Mouse (Mus musculus) heart, adult 9 months (tissue): ENCODE data around the gene Prrt3.

Experiments
- DNase-seq, 2 experiments: peaks; one replicate each; pipeline ENCODE4 v3.0.0; 2022; ENCODE audit warnings: low spot score in 2 of 2

Prrt3 gene

DNA sequence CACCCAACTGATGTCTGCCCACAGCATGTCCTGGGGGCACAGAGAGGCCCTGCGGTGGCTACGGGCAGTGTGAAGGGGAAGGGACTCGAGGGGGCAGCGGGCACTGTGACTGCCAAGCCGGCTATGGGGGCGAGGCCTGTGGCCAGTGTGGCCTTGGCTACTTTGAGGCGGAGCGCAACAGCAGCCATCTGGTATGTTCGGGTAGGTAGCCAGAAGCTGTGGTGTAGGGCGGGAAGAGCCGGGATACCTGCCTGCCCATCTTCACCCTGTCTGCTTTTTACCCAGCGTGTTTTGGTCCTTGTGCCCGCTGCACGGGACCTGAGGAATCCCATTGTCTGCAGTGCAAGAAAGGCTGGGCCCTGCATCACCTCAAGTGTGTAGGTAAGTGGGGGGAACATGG lies 12.3 kb downstream of the Prrt3 start:
- no peak for DNase-seq

DNA sequence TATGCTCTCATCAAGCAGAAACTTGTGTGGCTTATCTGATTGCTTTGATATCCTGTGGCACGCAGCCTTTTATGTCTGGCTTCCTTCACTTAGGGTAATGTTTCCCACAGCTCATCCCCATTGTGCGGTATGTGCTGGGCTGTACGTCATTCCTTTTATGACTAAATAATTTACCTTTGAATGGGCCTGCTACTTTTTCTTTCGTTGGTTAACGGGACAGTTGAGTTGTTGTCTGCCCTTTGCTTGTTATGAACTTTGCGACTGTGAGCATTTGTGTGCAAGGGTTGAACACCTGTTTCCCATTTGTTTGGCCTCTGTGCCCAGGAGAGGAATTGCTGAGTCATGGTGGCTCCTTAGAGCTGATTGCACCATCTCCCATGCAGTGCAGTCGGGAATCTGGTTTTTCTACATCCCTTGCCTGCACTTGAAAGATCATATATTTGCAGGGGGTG lies 14.6 kb downstream of the Prrt3 start:
- DNase-seq, result no peak

DNA sequence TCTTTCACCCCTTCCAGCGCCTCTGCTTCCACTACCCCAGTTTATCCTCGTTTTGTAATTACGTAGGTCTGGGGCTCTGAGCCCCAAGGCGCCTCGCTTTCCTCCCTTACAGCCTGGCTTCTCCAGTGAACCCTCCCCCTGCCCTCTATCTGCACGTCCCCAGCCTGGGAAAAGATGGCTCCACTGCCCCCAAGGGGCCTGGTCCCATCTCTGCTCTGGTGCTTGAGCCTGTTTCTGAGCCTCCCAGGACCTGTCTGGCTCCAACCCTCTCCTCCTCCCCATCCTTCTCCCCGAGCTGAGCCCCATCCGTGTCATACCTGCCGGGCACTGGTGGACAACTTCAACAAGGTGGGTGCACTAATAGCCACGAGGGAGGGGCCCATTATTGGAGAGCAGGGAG lies 18.0 kb downstream of the Prrt3 start:
- peak; percentile 27 to 46 for DNase-seq

DNA sequence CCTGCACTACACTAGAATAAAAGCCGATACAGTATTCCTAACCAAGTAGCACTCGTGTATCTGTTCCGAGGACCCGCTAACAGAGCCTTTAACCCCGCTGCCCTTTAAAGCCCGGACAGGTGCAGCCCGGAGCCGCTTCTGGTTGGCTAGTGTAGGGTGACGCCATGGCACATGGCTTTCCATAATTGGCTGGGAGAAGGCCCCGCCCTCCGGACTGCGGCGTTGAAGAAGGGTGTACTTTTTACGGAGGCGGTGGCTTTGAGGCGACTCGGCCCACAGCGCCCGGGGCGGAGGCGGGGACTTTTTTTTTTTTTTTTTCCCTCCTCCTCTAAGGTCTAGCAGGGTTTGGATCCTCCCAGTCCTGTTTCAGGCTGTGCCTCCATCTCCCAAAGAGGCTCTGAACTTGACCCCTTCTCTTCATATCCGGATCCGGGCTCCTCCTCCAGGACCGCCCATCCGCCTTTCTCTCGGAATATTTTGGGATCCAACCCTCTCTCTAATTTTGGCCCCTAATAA lies 18.6 kb downstream of the Prrt3 start, which contains the start of gene Creld1:
Gene Creld1, plus strand, starts transcription at position 198 of the 516 bp plus-strand sequence.
- peak; percentile 96 to 97 for DNase-seq

DNA sequence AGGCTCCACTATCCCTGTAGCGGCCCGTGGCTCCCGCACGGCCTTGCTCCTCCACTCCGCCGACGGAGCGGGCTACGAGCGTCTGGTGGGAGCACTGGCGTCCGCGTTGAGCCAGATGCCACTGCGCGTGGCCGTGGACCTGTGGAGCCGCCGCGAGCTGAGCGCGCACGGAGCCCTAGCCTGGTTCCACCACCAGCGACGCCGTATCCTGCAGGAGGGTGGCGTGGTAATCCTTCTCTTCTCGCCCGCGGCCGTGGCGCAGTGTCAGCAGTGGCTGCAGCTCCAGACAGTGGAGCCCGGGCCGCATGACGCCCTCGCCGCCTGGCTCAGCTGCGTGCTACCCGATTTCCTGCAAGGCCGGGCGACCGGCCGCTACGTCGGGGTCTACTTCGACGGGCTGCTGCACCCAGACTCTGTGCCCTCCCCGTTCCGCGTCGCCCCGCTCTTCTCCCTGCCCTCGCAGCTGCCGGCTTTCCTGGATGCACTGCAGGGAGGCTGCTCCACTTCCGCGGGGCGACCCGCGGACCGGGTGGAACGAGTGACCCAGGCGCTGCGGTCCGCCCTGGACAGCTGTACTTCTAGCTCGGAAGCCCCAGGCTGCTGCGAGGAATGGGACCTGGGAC lies 19.1 kb downstream of the Prrt3 start:
- DNase-seq, result peak; percentile 30 to 33

DNA sequence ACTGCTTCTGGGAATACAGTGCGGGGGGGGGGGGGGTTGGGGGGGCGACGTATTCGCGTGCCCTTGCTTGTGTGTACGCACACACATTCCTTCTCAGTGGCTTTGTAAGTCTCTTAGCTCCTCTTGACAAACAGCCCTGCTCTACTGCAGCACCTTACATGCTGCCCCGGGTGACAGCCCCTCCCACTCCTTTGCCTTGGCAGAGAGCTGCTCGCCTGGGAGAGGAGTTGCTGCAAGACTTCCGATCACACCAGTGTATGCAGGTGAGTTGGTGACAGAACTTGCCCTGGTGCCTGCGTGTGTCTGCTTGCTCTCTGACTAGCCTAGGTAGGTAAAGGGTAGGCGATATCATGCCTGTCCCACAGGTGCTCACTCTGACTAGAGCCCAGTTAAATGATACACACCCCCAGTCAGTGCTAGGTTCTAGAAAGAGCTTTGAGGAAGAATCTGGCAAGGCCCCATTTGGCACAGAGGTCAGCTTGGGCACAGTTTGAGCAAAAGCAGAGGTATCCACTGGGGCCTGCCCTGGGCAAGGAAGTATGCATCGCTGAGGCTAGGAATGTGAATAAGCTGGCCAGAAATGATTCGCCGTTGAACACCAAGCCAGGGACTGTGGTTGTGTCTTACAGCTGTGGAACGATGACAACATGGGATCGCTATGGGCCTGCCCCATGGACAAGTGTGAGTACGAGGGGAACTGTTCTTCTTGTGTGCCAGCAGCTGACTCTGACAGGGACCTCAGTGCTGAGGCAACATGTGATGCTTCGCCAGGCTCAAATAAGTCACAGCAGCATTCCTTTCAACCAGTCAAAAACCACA lies 21.0 kb downstream of the Prrt3 start:
- peak; percentile 23 to 35 for DNase-seq

DNA sequence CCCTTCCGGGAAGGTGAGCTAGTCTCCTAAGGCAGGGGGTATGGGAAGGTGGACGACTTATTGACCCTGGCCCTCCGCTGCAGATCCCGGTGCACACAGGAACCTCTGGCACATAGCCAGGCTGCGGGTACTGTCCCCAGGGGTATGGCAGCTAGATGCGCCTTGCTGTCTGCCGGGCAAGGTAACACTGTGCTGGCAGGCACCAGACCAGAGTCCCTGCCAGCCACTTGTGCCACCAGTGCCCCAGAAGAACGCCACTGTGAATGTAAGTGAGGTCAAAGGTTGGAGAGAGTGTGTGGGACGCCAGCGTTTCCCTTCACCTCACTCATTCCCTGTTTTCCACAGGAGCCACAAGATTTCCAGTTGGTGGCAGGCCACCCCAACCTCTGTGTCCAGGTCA lies 22.8 kb downstream of the Prrt3 start:
- DNase-seq, result no peak

DNA sequence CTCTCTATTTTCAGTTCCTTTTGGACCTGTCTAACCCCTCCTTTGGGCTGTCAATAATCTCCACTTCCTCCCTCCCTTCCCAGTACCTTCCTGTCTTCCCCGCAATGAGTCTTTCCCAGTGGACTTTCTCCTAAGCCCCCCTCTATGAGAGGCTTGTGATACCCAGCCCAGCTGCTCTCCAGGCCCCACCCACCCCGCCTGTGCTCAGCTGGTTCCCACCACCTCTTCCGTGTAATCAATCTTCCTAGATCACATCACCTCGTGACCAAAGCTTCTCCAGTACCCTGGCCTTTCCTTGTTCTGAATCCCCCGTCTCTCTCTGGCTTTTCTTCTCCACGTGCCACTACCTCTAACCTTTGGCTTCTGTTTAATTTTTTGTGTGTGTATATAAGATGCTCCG lies 24.4 kb downstream of the Prrt3 start:
- DNase-seq, result no peak

DNA sequence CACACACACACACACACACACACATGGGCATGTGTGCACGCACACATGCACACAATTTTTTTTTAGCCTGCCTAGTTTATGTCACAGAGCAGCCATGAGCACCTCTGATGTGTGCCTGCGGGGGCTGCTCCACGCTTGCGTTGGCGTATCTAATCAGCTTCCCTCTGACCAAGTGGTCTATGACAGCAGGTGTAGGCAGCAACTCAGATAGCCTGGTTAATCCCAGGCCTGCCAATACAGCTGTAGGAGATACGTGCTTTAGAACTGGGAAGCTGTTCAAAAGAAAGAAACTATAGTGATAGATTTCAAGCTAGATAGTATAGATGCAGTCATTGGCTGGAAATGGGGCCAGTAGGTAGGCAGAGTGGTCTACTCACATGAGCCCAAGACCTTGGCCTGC lies 28.0 kb downstream of the Prrt3 start:
- no peak for DNase-seq

DNA sequence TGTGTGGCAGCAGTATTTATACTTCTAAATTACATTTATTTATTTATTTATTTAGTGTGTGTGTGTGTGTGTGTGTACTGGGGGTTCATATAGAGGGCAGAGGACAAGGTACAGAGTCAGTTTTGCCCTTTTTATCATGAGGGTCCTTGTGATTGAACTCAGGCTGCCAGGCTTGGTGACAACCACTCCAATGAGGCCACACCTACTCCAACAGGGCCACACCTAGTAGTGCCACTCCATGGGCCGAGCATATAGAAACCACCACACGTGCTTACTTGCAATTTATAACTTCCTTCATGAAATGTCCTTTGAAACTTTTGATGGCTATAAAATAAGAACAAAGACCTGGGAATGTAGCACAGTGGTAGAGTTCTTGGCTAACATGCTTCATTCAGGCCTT lies 28.5 kb downstream of the Prrt3 start:
- DNase-seq, result no peak

DNA sequence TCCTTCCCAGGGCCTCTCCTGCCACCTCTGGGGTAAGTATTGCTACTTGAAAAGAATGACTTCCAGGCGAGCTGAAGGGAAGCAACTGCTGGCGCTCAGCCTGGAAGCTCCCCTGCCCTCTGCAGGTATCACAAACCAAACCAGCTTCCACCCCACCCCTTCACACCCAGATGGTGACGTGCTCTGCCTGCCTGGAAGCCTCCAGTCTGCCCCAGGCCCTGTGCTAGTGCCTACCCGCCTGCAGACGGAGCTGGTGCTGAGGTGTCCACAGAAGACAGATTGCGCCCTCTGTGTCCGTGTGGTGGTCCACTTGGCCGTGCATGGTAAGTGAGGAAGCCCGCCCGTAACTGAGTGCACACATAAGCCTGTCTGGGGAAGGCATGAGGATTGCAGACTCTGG lies 29.7 kb downstream of the Prrt3 start:
- no peak for DNase-seq

DNA sequence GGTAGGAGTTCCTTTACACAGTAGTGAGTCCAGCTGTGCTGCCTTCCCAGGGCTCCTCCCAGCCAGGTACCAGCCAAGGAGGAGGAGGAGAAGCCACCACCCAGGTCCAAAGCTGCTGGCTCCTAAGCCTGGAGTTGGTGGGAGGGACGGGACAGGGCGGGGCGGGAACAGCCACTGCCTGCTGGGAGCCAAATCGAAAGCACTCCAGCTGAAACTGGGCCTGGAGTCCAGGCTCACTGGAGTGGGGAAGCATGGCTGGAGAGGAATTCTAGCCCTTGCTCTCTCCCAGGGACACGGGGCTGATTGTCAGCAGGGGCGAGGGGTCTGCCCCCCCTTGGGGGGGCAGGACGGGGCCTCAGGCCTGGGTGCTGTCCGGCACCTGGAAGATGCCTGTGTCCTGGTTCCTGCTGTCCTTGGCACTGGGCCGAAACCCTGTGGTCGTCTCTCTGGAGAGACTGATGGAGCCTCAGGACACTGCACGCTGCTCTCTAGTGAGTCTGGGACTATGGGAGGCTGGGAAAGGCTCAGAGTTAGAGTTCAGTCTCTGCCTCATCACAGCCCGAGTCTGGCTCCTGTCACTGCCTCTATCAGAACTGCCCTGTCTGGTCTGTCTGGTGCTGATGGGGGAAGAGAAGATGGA lies 30.3 kb downstream of the Prrt3 start, which contains the start of gene Il17rc:
Gene Il17rc, plus strand, starts transcription at position 131 of the 640 bp plus-strand sequence.
- DNase-seq, result peak; percentile 74 to 79

DNA sequence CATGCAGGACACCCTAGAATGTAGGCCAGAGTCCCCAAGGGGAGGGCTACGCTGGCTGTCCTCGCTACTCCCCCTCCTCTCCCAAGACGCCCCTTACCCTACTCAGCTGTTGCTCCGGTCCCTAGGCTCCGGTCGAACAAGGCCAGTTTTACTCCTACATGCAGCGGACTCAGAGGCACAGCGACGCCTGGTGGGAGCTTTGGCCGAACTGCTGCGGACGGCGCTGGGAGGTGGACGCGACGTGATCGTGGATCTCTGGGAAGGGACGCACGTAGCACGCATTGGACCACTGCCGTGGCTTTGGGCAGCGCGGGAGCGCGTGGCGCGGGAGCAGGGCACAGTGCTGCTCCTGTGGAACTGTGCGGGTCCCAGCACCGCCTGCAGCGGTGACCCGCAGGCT lies 32.3 kb downstream of the Prrt3 start:
- DNase-seq, result peak; percentile 48 to 64

DNA sequence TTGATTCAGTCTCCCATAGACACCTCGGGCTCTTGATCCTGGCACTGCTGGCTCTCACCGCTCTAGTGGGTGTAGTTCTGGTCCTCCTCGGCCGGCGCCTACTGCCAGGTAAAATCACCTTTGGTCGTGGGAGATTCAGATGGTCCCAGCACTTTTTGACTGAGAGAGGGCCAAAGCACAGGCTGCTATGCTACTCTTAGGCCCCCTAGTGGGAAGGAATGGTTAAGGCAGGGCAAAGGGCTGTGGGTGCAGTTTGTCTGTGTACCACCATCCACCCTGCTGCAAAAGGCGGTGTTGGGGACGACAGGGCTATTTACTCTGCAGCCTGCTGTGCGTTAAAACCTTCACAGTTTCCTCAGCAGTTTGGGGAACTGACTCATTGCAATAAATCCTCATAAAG lies 32.7 kb downstream of the Prrt3 start:
- DNase-seq, result peak; percentile 55 to 73

DNA sequence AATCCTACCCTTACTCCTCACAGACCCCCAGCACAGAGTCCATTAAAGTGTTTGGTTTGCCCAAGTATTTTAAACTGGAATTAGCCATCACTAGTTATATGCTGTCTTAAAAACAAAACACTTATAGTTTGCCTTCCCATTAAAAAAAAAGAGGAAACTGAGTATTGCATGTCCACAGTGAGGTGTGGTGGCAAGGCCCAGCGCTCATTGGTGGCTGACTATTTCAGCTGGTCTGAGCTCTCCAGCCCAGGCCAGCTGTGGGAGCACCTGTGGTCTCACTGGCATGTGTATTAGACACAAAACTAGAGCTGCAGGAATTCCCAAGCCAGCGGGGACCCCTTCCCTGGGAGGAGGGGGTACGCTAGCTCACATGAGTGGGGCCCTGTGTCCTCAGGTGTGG lies 33.2 kb downstream of the Prrt3 start:
- no peak for DNase-seq

DNA sequence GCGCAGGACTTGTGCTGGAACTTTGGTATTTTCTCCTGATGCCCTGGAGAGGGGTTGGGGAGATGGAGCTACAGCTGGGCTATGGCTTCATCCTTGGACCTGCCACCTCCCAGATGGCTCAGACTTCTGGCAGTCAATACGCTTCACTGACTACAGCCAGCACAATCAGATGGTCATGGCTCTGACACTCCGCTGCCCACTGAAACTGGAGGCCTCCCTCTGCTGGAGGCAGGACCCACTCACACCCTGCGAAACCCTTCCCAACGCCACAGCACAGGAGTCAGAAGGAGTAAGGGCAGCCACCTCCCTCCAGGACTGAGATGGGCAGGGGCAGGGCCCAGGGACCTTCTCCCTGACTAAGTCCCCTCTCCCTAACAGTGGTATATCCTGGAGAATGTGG lies 36.1 kb downstream of the Prrt3 start:
- DNase-seq, result no peak

DNA sequence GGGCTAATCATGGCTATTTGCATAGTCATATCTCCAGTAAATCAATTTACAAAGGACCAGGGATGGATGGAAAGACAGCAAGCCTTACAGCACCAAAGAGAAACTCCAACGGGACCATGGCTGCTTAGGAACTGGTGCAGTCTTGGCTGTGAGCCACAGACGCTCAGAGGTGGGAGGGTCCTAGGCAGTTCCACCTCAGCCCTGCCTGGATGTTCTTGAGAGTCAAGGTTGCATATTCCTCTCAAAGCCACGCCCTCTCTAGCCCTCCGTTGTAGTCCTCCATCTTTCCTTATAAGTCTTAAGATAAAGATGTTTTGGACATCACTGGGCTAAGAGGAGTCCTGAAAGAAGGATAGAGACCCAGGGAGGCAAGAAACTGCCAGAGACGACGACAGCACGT lies 37.7 kb downstream of the Prrt3 start:
- DNase-seq, result no peak

DNA sequence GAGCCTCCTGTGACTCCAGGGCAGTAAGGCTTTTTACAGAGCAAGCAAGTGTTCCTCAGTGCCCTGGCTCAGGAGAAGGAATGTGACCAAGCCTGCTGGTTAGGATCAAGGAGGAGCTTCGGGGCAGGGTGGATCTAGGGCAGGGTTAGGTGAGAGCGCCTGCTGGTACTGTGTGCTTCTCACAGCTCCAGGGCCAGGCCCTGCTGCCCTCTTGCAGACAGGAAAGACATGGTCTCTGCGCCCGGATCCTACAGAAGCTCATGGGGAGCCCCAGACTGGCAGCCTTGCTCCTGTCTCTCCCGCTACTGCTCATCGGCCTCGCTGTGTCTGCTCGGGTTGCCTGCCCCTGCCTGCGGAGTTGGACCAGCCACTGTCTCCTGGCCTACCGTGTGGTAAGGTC lies 43.1 kb downstream of the Prrt3 start:
- no peak for DNase-seq

DNA sequence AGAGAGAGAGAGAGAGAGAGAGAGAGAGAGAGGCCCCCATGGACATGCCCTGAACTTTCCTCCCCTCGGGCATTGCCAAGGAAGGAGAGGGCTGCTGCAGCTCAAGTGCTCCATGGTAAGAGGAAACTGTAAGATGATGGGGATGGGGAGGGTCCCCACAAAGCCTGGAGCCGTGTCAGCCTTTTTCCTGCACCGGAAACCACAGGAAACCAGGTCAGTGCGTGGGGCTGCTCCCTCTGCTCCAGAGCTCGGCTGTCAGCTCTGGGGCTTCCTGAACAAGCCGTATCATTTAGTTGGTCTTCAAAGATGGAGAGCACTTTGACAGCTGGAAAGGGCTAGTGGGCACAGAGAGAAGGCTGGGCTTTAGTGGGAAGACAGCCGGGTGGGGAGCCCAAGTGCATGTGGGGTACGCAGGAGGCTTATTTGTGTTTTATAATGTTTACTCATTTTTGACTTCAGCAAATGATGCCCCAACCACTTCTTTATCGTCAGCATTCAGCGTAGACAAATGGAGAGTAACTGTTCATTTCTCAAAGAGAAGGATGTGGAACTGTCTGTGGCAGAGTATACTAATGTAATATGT lies 43.7 kb downstream of the Prrt3 start, which contains the start of gene Il17re:
Gene Il17re, plus strand, starts transcription at position 533 of the 583 bp plus-strand sequence.
- DNase-seq, result no peak

DNA sequence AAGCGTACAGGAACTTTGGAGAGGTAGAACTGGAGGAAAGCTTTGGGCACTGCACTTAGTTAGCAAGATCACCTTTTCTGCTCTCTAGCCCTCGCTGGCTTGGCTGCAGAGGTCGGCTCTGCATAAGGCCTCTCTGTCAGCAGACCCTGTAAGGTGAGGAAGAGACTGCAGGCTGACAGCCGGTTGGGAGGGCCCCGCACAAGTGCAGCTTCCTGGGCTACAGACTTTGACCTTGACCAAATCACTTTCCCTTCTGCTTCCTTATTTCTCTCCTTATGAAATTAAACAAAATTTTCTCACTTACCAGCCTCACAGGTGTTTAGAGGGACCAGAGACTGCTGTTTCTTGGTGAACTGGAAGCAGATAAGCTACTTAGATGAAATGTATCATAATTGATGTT lies 46.7 kb downstream of the Prrt3 start:
- DNase-seq, result no peak

DNA sequence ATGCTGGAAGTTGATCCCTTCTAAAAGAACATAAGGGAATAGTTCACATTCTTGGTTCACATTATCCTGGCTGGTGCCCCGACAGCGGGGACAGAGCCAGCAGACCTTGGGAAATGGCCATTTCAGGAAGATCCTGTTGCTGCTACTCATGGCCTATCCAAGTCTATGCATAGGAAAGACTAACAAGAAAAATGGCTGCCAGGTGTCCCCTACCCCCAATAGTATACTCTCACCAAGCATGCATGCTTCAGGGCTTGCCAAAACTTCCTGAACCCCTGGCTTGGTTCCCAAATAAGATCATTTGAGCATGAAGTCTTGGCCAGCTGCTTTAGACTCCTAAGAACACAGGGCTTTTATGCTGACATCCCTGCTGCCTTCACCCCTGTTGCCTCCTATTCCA lies 49.9 kb downstream of the Prrt3 start:
- no peak for DNase-seq

DNA sequence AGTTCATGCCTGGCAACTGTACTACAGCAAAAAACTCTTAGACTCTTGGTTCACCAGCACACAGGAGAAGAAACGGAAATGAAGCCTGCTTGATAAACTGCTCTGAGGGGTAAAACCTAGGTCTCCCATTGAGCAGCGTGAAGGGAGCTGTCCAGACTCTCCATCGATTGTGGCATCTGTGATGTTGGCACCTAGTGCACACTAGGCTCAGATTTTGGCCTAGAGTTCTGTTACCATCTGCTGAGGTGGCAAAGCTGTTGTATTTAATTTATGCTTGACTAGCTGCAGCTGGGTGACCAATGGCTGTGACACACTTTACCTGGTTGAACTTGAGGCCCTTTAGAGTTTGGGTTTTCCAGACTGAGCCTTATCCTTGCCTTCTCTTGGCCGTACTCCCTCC lies 54.1 kb downstream of the Prrt3 start:
- DNase-seq, result no peak
